9 mouse cellular contexts compared by ENCODE assay signal in the genomic region with DNA sequence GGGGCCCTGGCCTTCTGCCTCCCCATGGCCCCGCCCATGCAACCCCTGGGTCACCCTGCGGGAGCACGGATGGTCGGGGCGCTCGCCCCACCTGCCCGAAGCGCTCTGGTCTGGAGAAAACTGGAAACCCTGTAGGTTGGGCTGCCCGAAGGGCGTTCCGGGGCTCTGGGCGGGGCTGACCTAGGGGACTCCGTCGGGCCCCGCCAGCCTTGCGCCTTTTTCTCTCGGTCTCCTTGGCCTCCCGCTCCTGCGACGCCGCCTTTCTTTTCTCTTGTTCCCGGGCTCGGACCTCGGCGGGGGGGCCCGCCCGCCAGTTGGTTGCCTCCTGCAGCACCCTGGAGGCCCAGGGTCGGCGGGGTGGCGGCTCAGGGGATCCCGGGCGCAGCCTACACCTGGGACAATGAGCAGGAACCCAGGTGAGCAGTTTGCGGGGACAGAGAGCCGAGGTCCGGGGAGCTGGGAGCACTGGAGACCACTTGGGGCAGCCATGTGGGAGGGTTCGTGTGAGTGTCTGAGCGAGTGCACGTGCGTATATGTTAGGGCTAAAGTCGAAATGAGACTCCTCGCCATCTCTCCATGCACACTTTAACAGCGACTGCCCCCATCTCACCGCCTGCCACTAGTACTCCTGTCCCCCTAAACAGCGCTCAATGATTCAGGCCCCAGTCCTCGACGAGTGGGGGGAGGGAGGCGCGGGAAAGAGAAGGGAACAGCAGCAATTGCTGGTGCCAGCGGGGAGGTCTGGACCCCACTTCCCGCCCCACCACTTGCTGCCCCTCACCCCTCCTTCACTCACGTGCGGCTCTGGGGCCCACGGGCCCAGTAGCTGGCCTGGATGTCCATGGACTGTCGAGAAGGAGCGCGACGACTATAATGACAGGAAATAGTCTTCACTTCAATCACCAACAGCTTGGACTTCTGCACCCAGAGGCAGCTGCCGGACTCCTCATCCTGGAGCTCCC. TPM values are rescaled to one million over a fixed set of nuclear protein-coding genes. Genes with fewer than 3 reads are reported as not detected.
DNase-seq lines count a peak whose midpoint lies in the region; ATAC-seq and TF ChIP-seq lines count a peak whose summit lies in the region.
"Had no signal": no experiment of that assay in that cellular context is flagged by ENCODE, and none has a peak within 500 bp of the region (broad histone marks: within the 10 kb centered on the region; RNA-seq: fewer than 3 reads in every experiment).

No protein-coding gene starts in this region.

- H3K27me3 ChIP-seq in heart, embryonic 13.5 days (replicated peaks) = peaks cover 88% of the 10 kb centered on the region
- peaks cover 69% of the 10 kb centered on the region for H3K27me3 ChIP-seq in forebrain, postnatal 0 days (ENCODE audit: insufficient read depth, low read length)

- no peaks in the 10 kb centered on the region for H3K9me3 ChIP-seq in heart, embryonic 13.5 days
- no peaks in the 10 kb centered on the region for H3K9me3 ChIP-seq in forebrain, postnatal 0 days (ENCODE audit: low read length)

- peak overlapping the region; percentile 77 for H3K4me2 ChIP-seq in heart, embryonic 13.5 days
- H3K4me2 ChIP-seq in forebrain, postnatal 0 days (ENCODE audit: low read depth) = peak overlapping the region; percentile 85

- DNase-seq in heart, adult 18-20 months = no peak
- peak; percentile 86 for DNase-seq in ZHBTc4 (ENCODE audit: low read depth, low spot score)
- DNase-seq in forebrain, postnatal 0 days = no peak
- peak; percentile 30 to 55 for DNase-seq in kidney, postnatal 36 days
- peak; percentile 63 for DNase-seq in neural tube, embryonic 10.5 days (ENCODE audit: extremely low spot score, low spot score)
- no peak for DNase-seq in adipocyte (ENCODE audit: low spot score)
- DNase-seq in frontal cortex, postnatal 14 days (ENCODE audit: low spot score in 2 of 2) = no peak

- H3K27ac ChIP-seq in heart, embryonic 13.5 days (replicated peaks) = no peak overlapping the region
- H3K27ac ChIP-seq in forebrain, postnatal 0 days (ENCODE audit: low read depth, low read length) = no peak overlapping the region

- H3K4me3 ChIP-seq in heart, embryonic 13.5 days = peak overlapping the region; percentile 57
- H3K4me3 ChIP-seq in forebrain, postnatal 0 days (ENCODE audit: low read depth, low read length) = peak overlapping the region; percentile 44

- H3K4me1 ChIP-seq in heart, embryonic 13.5 days = peaks cover 66% of the 10 kb centered on the region
- H3K4me1 ChIP-seq in forebrain, postnatal 0 days (ENCODE audit: insufficient read depth) = peaks cover 10% of the 10 kb centered on the region; the same call in 1 of the 2 replicates

- peaks cover 17% of the 10 kb centered on the region for H3K36me3 ChIP-seq in heart, embryonic 13.5 days
- no peaks in the 10 kb centered on the region for H3K36me3 ChIP-seq in forebrain, postnatal 0 days (ENCODE audit: insufficient read depth)

- ATAC-seq in heart, embryonic 13.5 days (ENCODE audit: extremely low read depth, insufficient number of reproducible peaks, low FRiP score, low TSS enrichment) = no peak
- no peak for ATAC-seq in forebrain, postnatal 0 days

- WGBS in heart, embryonic 13.5 days = 1% methylated on average over 58 of the region's 58 CpGs
- WGBS in forebrain, postnatal 0 days = 2% methylated on average over 57 of the region's 58 CpGs

- no peak for TF ChIP-seq CTCF in forebrain, postnatal 0 days (IDR thresholded peaks at IDR 0.05; ENCODE audit: low read depth)

- peak overlapping the region; percentile 76 for H3K9ac ChIP-seq in heart, embryonic 13.5 days
- peak overlapping the region; percentile 52 for H3K9ac ChIP-seq in forebrain, postnatal 0 days

RNA-seq across cellular contexts. Expression of gene Ddn, which starts 2.2 kb away (rescaled TPM):
- 0.09 and 0.16 TPM in 2 replicates for polyA plus RNA-seq in heart, embryonic 13.5 days (2015; fragmentation: Nextera tagmentation; extraction: Ambion mirVana)
- under 1 TPM; 0.64 to 0.79 TPM for total RNA-seq in heart, adult 18-20 months (2021)
- 36.3 and 49.6 TPM in 2 replicates for total RNA-seq in forebrain, postnatal 0 days (2014; rRNA removed)
- polyA plus RNA-seq in forebrain, postnatal 0 days (2015; fragmentation: Nextera tagmentation; extraction: Ambion mirVana) = 2.2 TPM in 2 replicates

RNA-seq across cellular contexts. Expression of gene Wnt1, which starts 17.4 kb away (rescaled TPM):
- polyA plus RNA-seq in heart, embryonic 13.5 days (2015; fragmentation: Nextera tagmentation; extraction: Ambion mirVana) = not detected in 2 replicates
- not detected for total RNA-seq in heart, adult 18-20 months (2021)
- total RNA-seq in forebrain, postnatal 0 days (2014; rRNA removed) = not detected in 2 replicates
- 0.33 and 0.35 TPM in 2 replicates for polyA plus RNA-seq in forebrain, postnatal 0 days (2015; fragmentation: Nextera tagmentation; extraction: Ambion mirVana)
- total RNA-seq: left cerebral cortex, postnatal 10 days had no signal

RNA-seq across cellular contexts. Expression of gene Prkag1, which starts 24.2 kb away (rescaled TPM):
- 88.3 and 95.1 TPM in 2 replicates for polyA plus RNA-seq in heart, embryonic 13.5 days (2015; fragmentation: Nextera tagmentation; extraction: Ambion mirVana)
- 100 to 1,000 TPM; 107 to 125 TPM for total RNA-seq in heart, adult 18-20 months (2021)
- total RNA-seq in forebrain, postnatal 0 days (2014; rRNA removed) = 46.5 and 48.3 TPM in 2 replicates
- polyA plus RNA-seq in forebrain, postnatal 0 days (2015; fragmentation: Nextera tagmentation; extraction: Ambion mirVana) = 55.0 and 58.4 TPM in 2 replicates

RNA-seq across cellular contexts. Expression of gene Wnt10b, which starts 29.1 kb away (rescaled TPM):
- 0.07 TPM in 1 of 2 replicates, not detected in the other for polyA plus RNA-seq in heart, embryonic 13.5 days (2015; fragmentation: Nextera tagmentation; extraction: Ambion mirVana)
- under 1 TPM; 0.10 to 0.20 TPM for total RNA-seq in heart, adult 18-20 months (2021)
- total RNA-seq in forebrain, postnatal 0 days (2014; rRNA removed) = 0.31 and 1.1 TPM in 2 replicates
- polyA plus RNA-seq in forebrain, postnatal 0 days (2015; fragmentation: Nextera tagmentation; extraction: Ambion mirVana) = not detected in 2 replicates

RNA-seq across cellular contexts. Expression of gene Arf3, which starts 44.1 kb away (rescaled TPM):
- polyA plus RNA-seq in heart, embryonic 13.5 days (2015; fragmentation: Nextera tagmentation; extraction: Ambion mirVana) = 31.2 and 32.5 TPM in 2 replicates
- 10 to 100 TPM; 17.8 to 21.5 TPM for total RNA-seq in heart, adult 18-20 months (2021)
- 99.6 and 116 TPM in 2 replicates for total RNA-seq in forebrain, postnatal 0 days (2014; rRNA removed)
- 62.5 and 104 TPM in 2 replicates for polyA plus RNA-seq in forebrain, postnatal 0 days (2015; fragmentation: Nextera tagmentation; extraction: Ambion mirVana)

Comparison
In these comparisons a context has a peak if more than half of its experiments do, and no peak if none do; other contexts are left out.
1. DNase-seq: peak in ZHBTc4 (single experiment), kidney, postnatal 36 days (2 of 2) and neural tube, embryonic 10.5 days (single experiment); none in heart, adult 18-20 months (0 of 2), forebrain, postnatal 0 days (single experiment), adipocyte (single experiment) and frontal cortex, postnatal 14 days (0 of 2).
2. RNA of gene Ddn, which starts 2.2 kb away (total RNA-seq): 36.3 to 49.6 TPM in forebrain, postnatal 0 days; 0.64 to 0.79 TPM in heart, adult 18-20 months; every median in the first group is over 10 times any median in the second.